Mouse (Mus musculus): Measurements from ENCODE around the gene Olfr659. TPM values are rescaled to one million over a fixed set of nuclear protein-coding genes. Genes with fewer than 3 reads are reported as not detected.

Gene Olfr659
- polyA plus RNA-seq (2012; rRNA removed) = not detected in 2 replicates

GRCm38 (mm10) chr7:104666453-104666852, at the start of gene Olfr659:
Gene Olfr659 (plus strand): TSS chr7:104666753.

GRCm38 (mm10) chr7:104624494-104624893, 42.1 kb upstream of the Olfr659 start, which contains the start of gene Olfr657:
Gene Olfr657 (plus strand): TSS chr7:104624794.

DNA sequence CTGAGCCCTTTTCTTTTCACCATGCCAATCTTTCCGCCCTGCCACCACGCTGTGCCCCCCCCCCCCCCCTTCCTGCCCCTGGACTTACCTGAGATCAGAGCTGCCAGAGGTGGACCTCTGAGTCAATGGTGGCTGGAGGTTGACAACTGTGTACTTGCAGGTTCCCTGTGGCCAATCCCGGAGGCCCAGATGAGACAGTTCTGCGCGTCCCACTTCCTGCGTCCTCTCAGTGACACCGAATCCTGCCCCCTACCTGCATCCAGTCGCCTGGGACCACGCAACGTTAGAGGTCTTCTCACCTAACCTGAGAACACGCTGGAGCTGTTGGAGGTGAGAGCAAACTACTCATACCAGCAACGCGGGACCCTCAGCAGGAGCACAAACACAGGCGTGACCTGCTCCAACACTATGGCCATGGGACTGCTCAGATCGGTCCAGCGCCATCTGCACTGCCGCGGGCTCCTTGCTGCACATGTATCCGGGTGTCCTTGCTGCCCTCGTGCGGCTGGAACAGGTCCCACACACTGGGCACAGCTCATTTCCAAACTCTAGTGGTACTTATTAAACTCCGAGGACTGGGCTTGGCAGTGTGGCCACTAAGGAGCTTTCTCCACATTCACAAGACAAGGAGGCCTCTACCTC, 19.6 kb upstream of the Olfr659 start, which contains the start of gene Olfr658:
TSS of gene Olfr658 (minus strand) at position 465 of the 642 bp plus-strand sequence.

DNA sequence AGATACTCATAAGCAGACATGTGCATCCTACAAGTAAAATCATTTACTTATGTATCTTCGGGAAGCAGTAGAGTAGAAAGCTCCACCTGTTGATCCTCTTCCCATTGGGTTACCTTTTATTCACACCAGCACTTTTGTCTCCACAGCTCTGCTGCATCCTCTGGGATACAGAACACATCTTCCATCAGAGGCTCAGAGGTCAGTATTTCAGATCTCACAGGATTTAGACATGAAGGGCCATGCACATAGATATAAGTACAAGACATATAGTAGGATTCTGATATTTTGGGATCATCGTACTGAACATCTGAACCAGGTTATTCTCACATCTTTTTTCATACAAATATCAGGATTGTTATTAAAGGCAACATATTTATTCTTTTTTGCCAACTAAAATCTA, 19.6 kb downstream of the Olfr659 start, which contains the start of gene Olfr661:
TSS of gene Olfr661 (plus strand) at position 301 of the 400 bp plus-strand sequence.

Other genes starting within 250 kb of the Olfr659 start
- 9.0 and 10.3 TPM in 2 replicates for gene Trim30a, start 201.6 kb upstream of the Olfr659 start, polyA plus RNA-seq (2012; rRNA removed)
- 3.8 and 4.3 TPM in 2 replicates for gene Trim30d, start 158.9 kb upstream of the Olfr659 start, polyA plus RNA-seq (2012; rRNA removed)
- gene Olfr651, start 116.6 kb upstream of the Olfr659 start, polyA plus RNA-seq (2012; rRNA removed) = not detected in 2 replicates
- gene Olfr652, start 105.9 kb upstream of the Olfr659 start, polyA plus RNA-seq (2012; rRNA removed) = not detected in 2 replicates
- gene Olfr653, start 89.4 kb upstream of the Olfr659 start, polyA plus RNA-seq (2012; rRNA removed) = not detected in 2 replicates
- gene Olfr654, start 79.7 kb upstream of the Olfr659 start, polyA plus RNA-seq (2012; rRNA removed) = not detected in 2 replicates
- not detected in 2 replicates for gene Olfr655, start 65.0 kb upstream of the Olfr659 start, polyA plus RNA-seq (2012; rRNA removed)
- not detected in 2 replicates for gene Olfr656, start 52.8 kb upstream of the Olfr659 start, polyA plus RNA-seq (2012; rRNA removed)
- not detected in 2 replicates for gene Olfr657, start 42.0 kb upstream of the Olfr659 start, polyA plus RNA-seq (2012; rRNA removed)
- 0.01 TPM in 1 of 2 replicates, not detected in the other for gene Olfr658, start 19.4 kb upstream of the Olfr659 start, polyA plus RNA-seq (2012; rRNA removed)
- not detected in 2 replicates for gene Olfr661, start 19.7 kb downstream of the Olfr659 start, polyA plus RNA-seq (2012; rRNA removed)
- 0.01 TPM in 1 of 2 replicates, not detected in the other for gene Usp17le, start 110.7 kb downstream of the Olfr659 start, polyA plus RNA-seq (2012; rRNA removed)
- not detected in 2 replicates for gene Usp17lb, start 175.8 kb downstream of the Olfr659 start, polyA plus RNA-seq (2012; rRNA removed)
- gene Usp17la, start 190.3 kb downstream of the Olfr659 start, polyA plus RNA-seq (2012; rRNA removed) = not detected in 2 replicates
- gene Olfr665, start 211.3 kb downstream of the Olfr659 start, polyA plus RNA-seq (2012; rRNA removed) = not detected in 2 replicates
- not detected in 2 replicates for gene Olfr666, start 229.2 kb downstream of the Olfr659 start, polyA plus RNA-seq (2012; rRNA removed)